Mouse (Mus musculus) spleen, postnatal 4 days (tissue): ENCODE results near the gene Rnf182.

Experiments
- DNase-seq, 2 experiments: peaks; one replicate each; pipeline ENCODE4 v3.0.0; 2022; ENCODE audit warnings: low spot score in 2 of 2

The Rnf182 gene

GRCm38 (mm10) chr13:43612040-43612439 lies 3.5 kb upstream of the Rnf182 start:
- no peak for DNase-seq

GRCm38 (mm10) chr13:43614667-43615066 lies 843 bp upstream of the Rnf182 start:
- no peak for DNase-seq

GRCm38 (mm10) chr13:43615194-43615576 lies 325 bp upstream of the Rnf182 start:
- DNase-seq: no peak

- DNase-seq: no peak
Measured at GRCm38 (mm10) chr13:43616551-43616950, 1.0 kb downstream of the Rnf182 start.

GRCm38 (mm10) chr13:43619550-43620175 lies 4.2 kb downstream of the Rnf182 start:
- DNase-seq: no peak

GRCm38 (mm10) chr13:43627922-43628321 lies 12.4 kb downstream of the Rnf182 start:
- DNase-seq: no peak

GRCm38 (mm10) chr13:43629785-43630184 lies 14.3 kb downstream of the Rnf182 start:
- no peak for DNase-seq

GRCm38 (mm10) chr13:43631266-43631665 lies 15.8 kb downstream of the Rnf182 start:
- peak in 1 of 2 experiments; percentile 13 for DNase-seq

- peak in 1 of 2 experiments; percentile 25 for DNase-seq
Measured at GRCm38 (mm10) chr13:43633024-43633423, 17.5 kb downstream of the Rnf182 start.

- peak in 1 of 2 experiments; percentile 47 for DNase-seq
Measured at GRCm38 (mm10) chr13:43637720-43638119, 22.2 kb downstream of the Rnf182 start.

GRCm38 (mm10) chr13:43644991-43645390 lies 29.5 kb downstream of the Rnf182 start:
- no peak for DNase-seq

- peak in 1 of 2 experiments; percentile 48 for DNase-seq
Measured at GRCm38 (mm10) chr13:43648556-43648955, 33.0 kb downstream of the Rnf182 start.

GRCm38 (mm10) chr13:43651277-43651676 lies 35.8 kb downstream of the Rnf182 start:
- no peak for DNase-seq

- DNase-seq: no peak
Measured at GRCm38 (mm10) chr13:43654091-43654490, 38.6 kb downstream of the Rnf182 start.

GRCm38 (mm10) chr13:43663225-43663624 lies 47.7 kb downstream of the Rnf182 start:
- no peak for DNase-seq

- DNase-seq: no peak
Measured at GRCm38 (mm10) chr13:43666130-43666529, 50.6 kb downstream of the Rnf182 start.

GRCm38 (mm10) chr13:43666920-43667319 lies 51.4 kb downstream of the Rnf182 start:
- DNase-seq: no peak

- no peak for DNase-seq
Measured at GRCm38 (mm10) chr13:43677159-43677882, 61.8 kb downstream of the Rnf182 start.

GRCm38 (mm10) chr13:43677883-43678244 lies 62.4 kb downstream of the Rnf182 start:
- DNase-seq: no peak

- DNase-seq: no peak
Measured at GRCm38 (mm10) chr13:43684499-43684994, 69.0 kb downstream of the Rnf182 start.

- DNase-seq: no peak
Measured at GRCm38 (mm10) chr13:43688065-43688464, 72.6 kb downstream of the Rnf182 start.

- no peak for DNase-seq
Measured at GRCm38 (mm10) chr13:43691755-43692154, 76.2 kb downstream of the Rnf182 start.

- DNase-seq: no peak
Measured at GRCm38 (mm10) chr13:43695521-43695920, 80.0 kb downstream of the Rnf182 start.
